Mouse (Mus musculus) splenic B cell, adult 2 months (primary cell): Measurements from ENCODE around the gene Sry.

ENCODE experiments used
- DNase-seq: peaks from one replicate; pipeline ENCODE4 v3.0.0-alpha.2; 2011; ENCODE audit warnings: low read depth, low spot score
- H3K27me3 ChIP-seq: 2 replicates; pipeline ENCODE4 v1.6.1; 2012; ENCODE audit warnings: mild to moderate bottlenecking, low read length, moderate library complexity, mixed read lengths; ENCODE audit not compliant: control insufficient read depth, poor library complexity, insufficient read depth, severe bottlenecking
- H3K36me3 ChIP-seq: 2 replicates; pipeline ENCODE4 v1.6.1; 2012; ENCODE audit warnings: mild to moderate bottlenecking, low read length, moderate library complexity, mixed read lengths; ENCODE audit not compliant: control insufficient read depth, poor library complexity, insufficient read depth, severe bottlenecking

Sry gene

DNA sequence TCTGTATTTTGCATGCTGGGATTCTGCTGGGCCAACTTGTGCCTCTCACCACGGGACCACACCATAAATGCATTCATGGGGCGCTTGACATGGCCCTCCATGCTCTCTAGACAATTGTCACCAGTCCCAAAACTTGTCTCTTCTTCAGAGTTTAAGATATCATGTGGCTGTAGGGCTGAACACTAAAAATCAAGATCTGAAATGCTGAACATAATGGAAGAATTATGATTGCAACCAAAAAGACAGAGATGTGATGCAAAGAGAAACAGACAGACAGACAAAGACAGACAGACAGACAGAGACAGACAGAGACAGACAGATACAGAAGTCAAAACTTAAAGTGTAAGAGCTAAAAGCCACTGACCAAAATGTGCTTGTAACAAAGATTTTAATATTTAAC lies at the start of gene Sry:
Sry (minus strand) TSS at position 101 of the 400 bp plus-strand sequence.
- H3K27me3 ChIP-seq, result no peaks in the 10 kb centered on the region
- H3K36me3 ChIP-seq, result no peaks in the 10 kb centered on the region
- no peak for DNase-seq
